Mouse (Mus musculus) intestine, postnatal 0 days (tissue): ENCODE results near the gene Rnf181. TPM values are rescaled to one million over a fixed set of nuclear protein-coding genes. Genes with fewer than 3 reads are reported as not detected.
A peak's percentile ranks its signal among the peaks of the same experiment; 100 is the strongest.

Experiments used
- ATAC-seq: fragments of 200-750 bp; cut with Nextera tagmentation; 2 replicates; pipeline ENCODE4 v1.8.0; 2017; ENCODE audit warnings: mild to moderate bottlenecking, moderate TSS enrichment, moderate library complexity
- H3K27ac ChIP-seq: fragments of 300-500 bp; sonication (generic); 2 replicates; pipeline ENCODE4 v1.5.1; 2014; ENCODE audit warnings: mild to moderate bottlenecking, low read depth, low read length, moderate library complexity
- H3K27me3 ChIP-seq: fragments of 300-500 bp; sonication (generic); replicated peaks from 2 replicates; pipeline ENCODE4 v1.6.1; 2014; ENCODE audit warnings: low read length, mixed read lengths; ENCODE audit not compliant: control insufficient read depth, insufficient read depth
- H3K36me3 ChIP-seq: fragments of 300-500 bp; sonication (generic); 2 replicates; pipeline ENCODE4 v1.6.1; 2014; ENCODE audit warnings: mild to moderate bottlenecking, moderate library complexity; ENCODE audit not compliant: control insufficient read depth, insufficient read depth
- H3K4me1 ChIP-seq: fragments of 300-500 bp; sonication (generic); replicated peaks from 2 replicates; pipeline ENCODE4 v1.6.1; 2014; ENCODE audit warnings: antibody characterized with exemption, low read length, mixed read lengths; ENCODE audit not compliant: control insufficient read depth, insufficient read depth
- H3K4me2 ChIP-seq: fragments of 300-500 bp; sonication (generic); replicated peaks from 2 replicates; pipeline ENCODE4 v1.6.1; 2014; ENCODE audit warnings: low read depth, mild to moderate bottlenecking, moderate library complexity
- H3K4me3 ChIP-seq: fragments of 300-500 bp; sonication (generic); 2 replicates; pipeline ENCODE4 v1.5.1; 2014; ENCODE audit warnings: low read depth, low read length
- H3K9ac ChIP-seq: fragments of 300-500 bp; sonication (generic); 2 replicates; pipeline ENCODE4 v1.6.1; 2014; ENCODE audit warnings: mild to moderate bottlenecking, low read depth, low read length
- H3K9me3 ChIP-seq: fragments of 300-500 bp; sonication (generic); 2 replicates; pipeline ENCODE4 v1.6.1; 2016; ENCODE audit warnings: mixed run types; ENCODE audit not compliant: control insufficient read depth
- CTCF ChIP-seq: sonication (generic); IDR thresholded peaks from 2 replicates; pipeline ENCODE4 v1.5.1; 2016; ENCODE audit warnings: low read depth, mild to moderate bottlenecking, control low read depth, antibody characterized with exemption, moderate library complexity
- WGBS: fragments of 180-500 bp; shearing (Covaris S2); extraction: QIAGEN DNeasy Blood & Tissue Kit; methylation state at CpG from one replicate; pipeline ENCODE4 v1.1.7; 2014; 5-methylcytosine and 5-hydroxymethylcytosine counted together
- polyA plus RNA-seq: library from polyadenylated mRNA; unstranded; fragments of >200 nt; fragmentation: Nextera tagmentation; extraction: Ambion mirVana; gene quantifications from 2 replicates; pipeline ENCODE4 v1.2.1, GENCODE M21; 2015

Rnf181 gene
- polyA plus RNA-seq, 1 experiment from 2014 or later: 122 TPM

DNA sequence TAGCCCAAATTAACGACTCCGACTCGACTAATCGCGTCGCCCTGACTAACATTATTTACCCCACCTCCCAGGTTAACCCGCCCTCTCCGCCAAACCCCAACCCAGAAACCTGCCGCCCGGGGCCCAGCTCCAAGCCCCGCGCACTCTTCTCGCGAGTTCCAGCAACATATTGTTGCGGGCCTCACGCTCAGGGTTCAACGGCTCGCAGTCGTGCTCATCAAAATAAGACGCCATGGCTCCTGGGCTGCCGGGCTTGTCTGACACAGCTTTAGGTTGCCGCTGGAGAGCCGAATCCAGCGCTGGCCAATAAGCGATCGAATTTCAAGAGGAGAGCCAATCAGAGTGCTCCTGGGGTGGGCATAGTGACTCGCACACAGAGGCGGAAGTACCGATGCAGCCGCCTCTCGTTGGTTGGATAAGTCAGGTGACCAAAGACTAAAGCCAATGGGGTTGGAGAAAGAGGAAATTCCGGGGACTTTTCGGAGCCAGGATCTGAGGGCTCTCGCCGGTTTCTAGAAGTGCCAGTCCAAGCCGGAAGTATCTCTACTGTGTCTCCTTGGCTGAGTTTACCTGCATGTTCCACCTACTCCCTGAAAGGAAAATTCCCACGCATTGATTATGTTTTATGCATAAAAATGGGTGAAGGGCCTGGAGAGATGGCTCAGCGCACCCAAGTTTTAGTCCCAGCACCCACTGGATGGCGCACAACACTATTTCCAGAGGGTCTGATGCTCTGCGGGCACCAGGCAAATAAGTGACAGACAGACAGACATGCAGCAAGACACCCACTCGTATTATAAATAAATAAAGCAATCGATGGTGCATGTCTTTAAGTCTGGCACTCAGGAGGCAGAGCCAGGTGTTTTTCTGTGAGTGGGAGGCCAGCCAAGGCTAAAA lies 4.4 kb downstream of the Rnf181 start:
- Histone ChIP-seq H3K4me3 (peak overlapping the region; percentile 75), H3K9ac (peak overlapping the region; percentile 78), H3K27ac (peak overlapping the region; percentile 67), H3K9me3 (no peaks in the 10 kb centered on the region), H3K4me1 (peaks cover 5% of the 10 kb centered on the region; the same call in 1 of the 2 replicates), H3K4me2 (peak overlapping the region; percentile 86), H3K27me3 (no peaks in the 10 kb centered on the region), H3K36me3 (peaks cover 16% of the 10 kb centered on the region; the same call in 1 of the 2 replicates)
- ATAC-seq: peak; percentile 96
- peak; percentile 64 for TF ChIP-seq CTCF
- under 1% methylated on average over 42 of the region's 42 CpGs for whole genome bisulfite sequencing

DNA sequence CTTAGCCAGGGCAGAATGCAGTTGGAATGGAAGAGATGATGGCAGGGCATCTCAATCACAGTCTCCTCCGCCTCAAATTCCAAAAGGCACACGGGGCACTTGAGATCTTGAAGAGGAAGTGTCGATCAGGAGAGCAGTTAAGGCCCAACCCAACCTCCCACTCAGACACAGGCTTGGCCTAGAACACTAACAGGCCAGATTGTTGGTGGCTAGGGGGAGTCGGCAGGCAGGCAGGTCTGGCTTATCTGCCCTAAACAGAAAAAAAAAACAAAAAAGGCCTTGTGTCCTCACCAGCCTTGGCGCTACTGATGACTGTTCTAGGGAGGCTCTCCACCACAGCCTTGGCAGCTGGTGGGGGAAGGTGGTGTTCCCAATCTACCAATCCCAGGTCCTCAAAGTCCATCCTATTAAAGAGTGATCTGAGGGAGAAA lies 5.6 kb downstream of the Rnf181 start:
- Histone ChIP-seq H3K27me3 (no peaks in the 10 kb centered on the region), H3K4me1 (peaks cover 5% of the 10 kb centered on the region; the same call in 1 of the 2 replicates), H3K4me3 (peak overlapping the region; percentile 75), H3K9me3 (no peaks in the 10 kb centered on the region), H3K36me3 (peaks cover 16% of the 10 kb centered on the region; the same call in 1 of the 2 replicates), H3K27ac (no peak overlapping the region), H3K4me2 (peak overlapping the region; percentile 86), H3K9ac (peak overlapping the region; percentile 78)
- no peak for ATAC-seq
- TF ChIP-seq CTCF: no peak
- 39% methylated on average over 5 of the region's 5 CpGs for WGBS

DNA sequence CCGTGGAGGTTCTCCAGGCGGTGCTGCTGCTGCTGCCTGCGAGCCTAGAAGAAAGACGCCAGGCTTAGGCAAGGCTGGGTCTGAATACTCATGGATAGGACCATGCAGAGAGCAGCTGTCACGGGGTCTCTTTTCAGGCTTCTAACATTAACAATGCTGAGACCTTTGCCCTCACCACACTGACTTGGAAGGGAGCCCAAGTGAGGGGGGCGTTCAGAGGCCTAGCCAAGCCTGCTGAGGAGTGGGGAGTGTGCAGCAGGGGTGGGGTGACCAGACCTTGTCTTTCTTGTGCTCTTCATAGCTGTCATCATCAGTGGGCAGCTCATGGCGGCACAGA lies 6.2 kb downstream of the Rnf181 start:
- Histone ChIP-seq H3K9me3 (no peaks in the 10 kb centered on the region), H3K27me3 (no peaks in the 10 kb centered on the region), H3K4me1 (peaks cover 5% of the 10 kb centered on the region; the same call in 1 of the 2 replicates), H3K4me3 (no peak overlapping the region), H3K36me3 (peaks cover 16% of the 10 kb centered on the region; the same call in 1 of the 2 replicates), H3K27ac (peak overlapping the region; percentile 36), H3K4me2 (peak overlapping the region; percentile 86), H3K9ac (no peak overlapping the region)
- no peak for ATAC-seq
- WGBS: 33% methylated on average over 7 of the region's 7 CpGs
- TF ChIP-seq CTCF: no peak

GRCm38 (mm10) chr6:72359891-72360598 lies 6.7 kb downstream of the Rnf181 start:
- Histone ChIP-seq H3K36me3 (peaks cover 16% of the 10 kb centered on the region; the same call in 1 of the 2 replicates), H3K27ac (peak overlapping the region; percentile 36), H3K4me3 (no peak overlapping the region), H3K9me3 (no peaks in the 10 kb centered on the region), H3K9ac (no peak overlapping the region), H3K4me1 (peaks cover 5% of the 10 kb centered on the region; the same call in 1 of the 2 replicates), H3K4me2 (peak overlapping the region; percentile 86), H3K27me3 (no peaks in the 10 kb centered on the region)
- no peak for ATAC-seq
- WGBS: 47% methylated on average over 11 of the region's 11 CpGs
- TF ChIP-seq CTCF: no peak

DNA sequence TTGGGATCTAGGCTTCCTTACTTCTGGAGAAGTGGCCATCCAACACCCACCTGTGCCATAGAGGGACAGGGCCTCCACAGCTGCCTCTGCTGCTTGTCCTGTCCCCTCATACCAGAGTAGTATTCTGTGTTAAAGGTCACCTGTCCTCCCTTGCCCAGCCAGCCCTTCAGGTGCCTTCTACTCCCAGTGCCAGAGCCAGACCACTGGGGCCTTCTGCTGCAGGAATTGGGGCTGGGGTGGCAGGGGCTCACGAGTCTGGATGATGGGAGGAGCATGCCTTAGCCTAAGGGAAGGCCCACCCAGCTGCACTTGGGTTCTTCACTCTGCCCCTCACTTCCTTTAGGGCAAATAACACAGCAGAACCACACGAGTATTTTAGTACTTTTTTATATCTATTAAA lies 7.4 kb downstream of the Rnf181 start:
- 66% methylated on average over 2 of the region's 2 CpGs for WGBS
- no peak overlapping the region for H3K9ac ChIP-seq
- no peak for ATAC-seq
- no peaks in the 10 kb centered on the region for H3K9me3 ChIP-seq
- no peaks in the 10 kb centered on the region for H3K27me3 ChIP-seq
- H3K4me1 ChIP-seq: peaks cover 8% of the 10 kb centered on the region; the same call in 1 of the 2 replicates
- peaks cover 16% of the 10 kb centered on the region; the same call in 1 of the 2 replicates for H3K36me3 ChIP-seq
- no peak overlapping the region for H3K4me3 ChIP-seq
- no peak overlapping the region for H3K27ac ChIP-seq
- no peak overlapping the region for H3K4me2 ChIP-seq
- TF ChIP-seq CTCF: no peak
